Mouse (Mus musculus) heart, adult 2 months (tissue): ENCODE results near the gene Dmpk. TPM values are rescaled to one million over a fixed set of nuclear protein-coding genes. Genes with fewer than 3 reads are reported as not detected.

Experiments used
- DNase-seq, 2 experiments: peaks; one replicate each; pipeline ENCODE4 v3.0.0; 2021
- H3K27ac ChIP-seq: fragments of 200-600 bp; 2 replicates; pipeline ENCODE4 v1.8.1; 2022
- H3K27me3 ChIP-seq: fragments of 200-500 bp; 2 replicates; pipeline ENCODE4 v1.6.1; 2012; ENCODE audit warnings: mild to moderate bottlenecking, low read length, inconsistent platforms, mixed read lengths; ENCODE audit not compliant: control insufficient read depth, insufficient read depth
- H3K36me3 ChIP-seq: fragments of 200-500 bp; 2 replicates; pipeline ENCODE4 v1.6.1; 2012; ENCODE audit warnings: low read length, inconsistent platforms; ENCODE audit not compliant: control insufficient read depth, insufficient read depth
- H3K4me1 ChIP-seq: fragments of 200-500 bp; 2 replicates; pipeline ENCODE4 v1.6.1; 2011; ENCODE audit warnings: low read length; ENCODE audit not compliant: control insufficient read depth, insufficient read depth
- H3K4me3 ChIP-seq: fragments of 200-600 bp; 2 replicates; pipeline ENCODE4 v1.8.1; 2022
- H3K79me2 ChIP-seq: fragments of 200-500 bp; replicated peaks from 2 replicates; pipeline ENCODE4 v1.6.1; 2012; ENCODE audit warnings: mild to moderate bottlenecking, inconsistent platforms, low read length, moderate library complexity, mixed read lengths; ENCODE audit not compliant: control insufficient read depth, insufficient read depth
- H3K9ac ChIP-seq: fragments of 200-500 bp; 2 replicates; pipeline ENCODE4 v1.6.1; 2012; ENCODE audit warnings: low read depth, mild to moderate bottlenecking, control low read depth, inconsistent platforms, low read length, mixed read lengths
- CTCF ChIP-seq: fragments of 200-600 bp; IDR thresholded peaks from 2 replicates; pipeline ENCODE4 v1.8.1; 2022; ENCODE audit warnings: antibody characterized with exemption, mild to moderate bottlenecking, moderate library complexity
- EP300 ChIP-seq: fragments of 200-500 bp; IDR thresholded peaks from 2 replicates; pipeline ENCODE4 v1.6.1; 2011; ENCODE audit warnings: low read depth, low read length, control low read depth; ENCODE audit not compliant: insufficient read depth
- POLR2A ChIP-seq: fragments of 200-500 bp; IDR thresholded peaks from 2 replicates; pipeline ENCODE4 v1.6.1; 2011; ENCODE audit warnings: mild to moderate bottlenecking, low read depth, low read length, control low read depth; ENCODE audit not compliant: insufficient read depth
- WGBS: fragments of 180-500 bp; shearing (Covaris S2); methylation state at CpG from one replicate; pipeline ENCODE4 v1.1.7; 2018; 5-methylcytosine and 5-hydroxymethylcytosine counted together
- intact Hi-C: fragments of 180-260 bp; cut with DNase I; formaldehyde crosslinking; loops from one replicate; pipeline ENCODE4 v1.15.1; 2025
- polyA plus RNA-seq: library from polyadenylated mRNA; depleted of rRNA; stranded (reverse); fragments of >200 nt; gene quantifications from 2 replicates; pipeline ENCODE4 v1.2.3, GENCODE M21; 2012
- total RNA-seq, 2 experiments: library from RNA; stranded (reverse); gene quantifications; 2 replicates each; pipeline ENCODE4 v1.2.3; 2021

Dmpk gene
- total and polyA plus RNA-seq, 3 experiments, result 482 to 1,460 (median 516) TPM

DNA sequence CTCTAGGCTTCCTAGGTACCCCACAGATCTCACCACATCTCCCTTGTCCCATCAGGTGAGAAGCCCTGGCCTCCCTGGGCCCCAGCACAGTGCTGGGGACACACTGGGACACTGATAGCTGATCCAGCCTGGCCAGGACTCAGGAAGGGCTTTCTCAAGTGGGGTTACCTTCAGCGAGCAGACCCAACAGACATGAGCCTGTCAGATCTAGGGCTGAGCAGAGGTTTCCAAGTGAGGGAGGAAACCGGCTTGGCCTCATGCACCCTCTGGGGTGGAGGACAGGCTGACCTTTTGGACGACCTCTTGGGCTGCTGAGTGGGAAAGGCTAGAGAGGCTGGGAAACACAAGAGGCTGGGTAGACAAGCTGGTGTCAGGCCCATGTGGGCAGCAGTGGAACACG is 32.5 kb upstream of the Dmpk start:
- intact Hi-C loops, result no loop called here
- H3K27me3 ChIP-seq, result no peaks in the 10 kb centered on the region
- TF ChIP-seq POLR2A, result no peak
- TF ChIP-seq EP300, result no peak
- TF ChIP-seq CTCF, result no peak
- H3K36me3 ChIP-seq, result no peaks in the 10 kb centered on the region
- H3K9ac ChIP-seq, result no peak overlapping the region
- DNase-seq, result no peak
- H3K4me1 ChIP-seq, result no peaks in the 10 kb centered on the region
- no peak overlapping the region for H3K27ac ChIP-seq
- no peaks in the 10 kb centered on the region for H3K79me2 ChIP-seq
- WGBS, result 35% methylated on average over 4 of the region's 4 CpGs
- H3K4me3 ChIP-seq, result no peak overlapping the region

DNA sequence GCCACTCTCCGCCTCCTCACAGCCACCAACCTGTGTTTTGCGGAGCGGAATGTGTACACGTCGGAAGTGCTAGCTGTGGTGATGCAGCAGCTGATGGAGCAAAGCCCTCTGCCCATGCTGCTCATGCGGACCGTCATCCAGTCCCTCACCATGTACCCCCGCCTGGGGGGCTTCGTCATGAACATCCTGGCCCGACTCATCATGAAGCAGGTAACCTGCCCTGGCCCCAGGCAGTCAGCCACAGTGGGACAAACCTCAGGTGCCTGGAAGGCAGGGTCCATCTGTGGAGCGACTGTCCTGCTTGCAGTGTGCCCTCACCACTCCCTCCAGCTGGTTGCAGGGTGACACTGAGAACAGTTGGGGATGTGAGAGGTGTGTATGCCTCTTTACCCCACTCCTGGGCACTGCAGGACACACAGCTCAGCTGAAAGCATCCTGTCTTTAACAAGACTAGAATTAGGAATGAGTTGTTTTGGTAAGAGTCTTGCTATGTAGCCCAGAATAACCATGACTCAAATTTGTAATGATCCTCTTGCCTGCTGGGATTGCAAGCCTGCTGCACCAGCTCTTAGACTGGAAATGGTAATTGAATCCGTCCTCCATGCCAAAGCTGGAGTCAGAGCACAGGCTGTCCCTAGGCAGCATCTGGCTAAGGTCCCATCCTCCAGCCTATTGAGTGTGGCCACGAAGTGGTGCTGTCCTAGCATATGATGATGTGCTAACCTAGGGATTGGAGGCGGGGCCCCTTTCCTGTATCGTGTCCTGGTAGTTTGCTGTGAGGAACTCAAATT is 31.1 kb upstream of the Dmpk start:
- H3K36me3 ChIP-seq, result no peaks in the 10 kb centered on the region
- no peak overlapping the region for H3K27ac ChIP-seq
- no peak for TF ChIP-seq CTCF
- TF ChIP-seq POLR2A, result no peak
- no peak for TF ChIP-seq EP300
- intact Hi-C loops, result no loop called here
- 83% methylated on average over 15 of the region's 15 CpGs for WGBS
- H3K79me2 ChIP-seq, result no peaks in the 10 kb centered on the region
- DNase-seq, result no peak
- H3K9ac ChIP-seq, result no peak overlapping the region
- H3K4me3 ChIP-seq, result no peak overlapping the region
- no peaks in the 10 kb centered on the region for H3K27me3 ChIP-seq
- H3K4me1 ChIP-seq, result no peaks in the 10 kb centered on the region

DNA sequence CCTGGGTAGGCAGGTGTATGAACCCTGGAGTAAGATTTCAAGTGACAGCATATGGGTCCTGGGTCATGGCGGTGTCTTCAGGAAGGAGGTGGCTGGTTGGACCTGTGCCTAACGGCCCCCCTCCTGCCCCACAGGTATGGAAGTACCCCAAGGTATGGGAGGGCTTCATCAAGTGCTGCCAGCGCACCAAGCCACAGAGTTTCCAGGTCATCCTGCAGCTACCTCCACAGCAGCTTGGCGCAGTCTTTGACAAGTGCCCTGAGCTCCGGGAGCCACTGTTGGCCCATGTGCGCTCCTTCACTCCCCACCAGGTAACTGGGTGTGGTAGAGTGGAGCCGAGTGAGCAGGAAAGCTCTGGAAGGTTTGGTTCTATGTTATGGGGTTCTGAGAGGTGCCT is 30.5 kb upstream of the Dmpk start:
- no peak overlapping the region for H3K4me3 ChIP-seq
- no peak for DNase-seq
- H3K36me3 ChIP-seq, result no peaks in the 10 kb centered on the region
- H3K4me1 ChIP-seq, result no peaks in the 10 kb centered on the region
- WGBS, result 88% methylated on average over 7 of the region's 7 CpGs
- H3K27me3 ChIP-seq, result no peaks in the 10 kb centered on the region
- no peak for TF ChIP-seq EP300
- intact Hi-C loops, result no loop called here
- H3K79me2 ChIP-seq, result no peaks in the 10 kb centered on the region
- H3K27ac ChIP-seq, result no peak overlapping the region
- H3K9ac ChIP-seq, result no peak overlapping the region

DNA sequence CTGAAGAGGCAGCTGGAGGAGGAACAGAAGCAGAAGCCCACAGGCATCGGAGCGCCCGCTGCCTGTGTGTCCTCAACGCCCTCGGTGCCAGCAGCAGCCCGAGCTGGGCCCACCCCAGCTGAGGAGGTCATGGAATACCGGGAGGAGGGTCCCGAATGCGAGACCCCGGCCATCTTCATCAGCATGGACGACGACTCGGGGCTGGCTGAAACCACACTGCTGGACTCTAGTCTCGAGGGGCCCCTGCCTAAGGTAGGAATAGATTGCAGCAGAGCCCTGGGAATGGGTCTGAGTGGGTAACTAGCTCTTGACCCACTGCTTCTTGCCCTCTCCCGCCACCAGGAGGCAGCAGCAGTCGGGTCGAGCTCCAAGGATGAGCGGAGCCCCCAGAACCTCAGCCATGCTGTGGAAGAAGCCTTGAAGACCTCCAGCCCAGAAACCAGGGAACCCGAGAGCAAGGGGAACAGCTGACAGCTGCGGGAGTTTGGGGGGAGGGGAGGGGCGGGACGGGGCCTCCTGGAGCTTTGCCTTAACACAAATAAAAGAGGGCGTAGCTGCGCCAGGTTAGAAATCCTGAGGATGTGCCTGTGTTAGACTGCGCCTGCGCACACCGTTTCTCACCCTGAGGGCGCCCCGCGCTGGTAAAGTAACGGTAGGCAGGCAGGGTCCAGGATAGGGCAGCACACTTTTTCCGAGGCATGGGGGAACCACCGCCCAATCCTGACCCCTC is 29.4 kb upstream of the Dmpk start, which contains the start of gene Rsph6a:
Rsph6a (plus strand) TSS at position 644 of the 730 bp plus-strand sequence.
- 49% methylated on average over 33 of the region's 33 CpGs for WGBS
- H3K79me2 ChIP-seq, result no peaks in the 10 kb centered on the region
- H3K36me3 ChIP-seq, result no peaks in the 10 kb centered on the region
- H3K27me3 ChIP-seq, result no peaks in the 10 kb centered on the region
- no peak within 1 kb of the TSS for H3K9ac ChIP-seq
- H3K27ac ChIP-seq, result no peak within 1 kb of the TSS
- DNase-seq, result no peak
- TF ChIP-seq EP300 (no peak), CTCF (peak; percentile 57), POLR2A (no peak)
- H3K4me3 ChIP-seq, result no peak within 1 kb of the TSS
- intact Hi-C loops, result no loop called here
- no peaks in the 10 kb centered on the region for H3K4me1 ChIP-seq

DNA sequence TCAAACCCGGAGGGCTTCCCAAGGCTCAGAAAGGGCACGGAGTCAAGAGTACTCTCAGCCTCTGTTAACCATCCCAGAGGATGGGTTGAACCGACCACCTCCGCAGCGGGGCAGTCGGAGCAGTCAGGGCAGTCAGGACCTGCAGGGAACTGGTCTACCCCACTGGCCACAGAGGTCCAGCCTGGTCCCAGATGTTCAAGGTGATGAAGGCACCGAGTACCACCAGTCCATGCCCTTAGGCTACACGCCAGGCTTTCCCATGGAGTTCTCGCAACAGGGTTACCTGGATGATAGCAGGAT is 28.9 kb upstream of the Dmpk start:
- no peak overlapping the region for H3K4me3 ChIP-seq
- no peak for DNase-seq
- H3K27me3 ChIP-seq, result no peaks in the 10 kb centered on the region
- intact Hi-C loops, result no loop called here
- TF ChIP-seq CTCF (no peak), EP300 (no peak)
- H3K4me1 ChIP-seq, result no peaks in the 10 kb centered on the region
- H3K27ac ChIP-seq, result no peak overlapping the region
- H3K9ac ChIP-seq, result no peak overlapping the region
- no peaks in the 10 kb centered on the region for H3K79me2 ChIP-seq
- WGBS, result 74% methylated on average over 9 of the region's 9 CpGs
- H3K36me3 ChIP-seq, result no peaks in the 10 kb centered on the region

DNA sequence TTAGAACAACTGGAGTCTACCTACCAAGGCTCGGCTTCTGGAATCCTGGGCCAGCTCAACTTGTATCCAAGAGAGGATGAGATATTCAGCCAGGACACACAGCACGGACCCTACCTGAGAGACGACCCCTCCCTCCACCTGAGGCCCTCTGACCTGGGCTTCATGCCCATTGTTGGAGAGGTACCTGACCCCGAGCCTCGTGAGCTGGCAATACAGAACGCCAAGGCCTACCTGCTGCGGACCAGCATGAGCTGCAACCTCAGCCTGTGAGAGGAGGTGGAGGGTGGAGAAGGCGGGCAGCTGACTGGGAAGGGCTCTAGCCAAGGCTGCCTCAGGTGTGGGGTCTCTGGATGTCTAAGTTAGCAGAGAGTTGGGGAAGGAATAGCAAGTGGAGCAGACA is 28.5 kb upstream of the Dmpk start:
- H3K79me2 ChIP-seq, result no peaks in the 10 kb centered on the region
- H3K4me1 ChIP-seq, result no peaks in the 10 kb centered on the region
- no peak for DNase-seq
- 91% methylated on average over 8 of the region's 8 CpGs for WGBS
- no peak overlapping the region for H3K4me3 ChIP-seq
- H3K27ac ChIP-seq, result no peak overlapping the region
- H3K36me3 ChIP-seq, result no peaks in the 10 kb centered on the region
- H3K9ac ChIP-seq, result no peak overlapping the region
- H3K27me3 ChIP-seq, result no peaks in the 10 kb centered on the region
- TF ChIP-seq EP300 (no peak), POLR2A (no peak), CTCF (no peak)
- intact Hi-C loops, result no loop called here
